Mouse (Mus musculus): ENCODE measurements around the gene Mlycd.

GRCm38 (mm10) chr8:119426069-119426735, 31.5 kb downstream of the Mlycd start:
- TF ChIP-seq POLR2A (IDR thresholded peaks at IDR 0.05; ENCODE audit: insufficient read depth, low read depth, low read length), result no peak
- TF ChIP-seq CTCF (IDR thresholded peaks at IDR 0.05; ENCODE audit: insufficient read depth, low read depth, low read length), result no peak
